Comparison of ENCODE assay signal across 8 mouse cellular contexts in genomic region chr7:46179431-46180275, GRCm38 (mm10). TPM values are rescaled to one million over a fixed set of nuclear protein-coding genes. Genes with fewer than 3 reads are reported as not detected.
DNase-seq lines count a peak whose midpoint lies in the region; ATAC-seq and TF ChIP-seq lines count a peak whose summit lies in the region.

Gene Abcc8, minus strand, starts transcription at chr7:46180033.

- no peaks in the 10 kb centered on the region for H3K9me3 ChIP-seq in lung, postnatal 0 days (ENCODE audit: low read length)
- no peaks in the 10 kb centered on the region for H3K9me3 ChIP-seq in forebrain, embryonic 11.5 days (ENCODE audit: control insufficient read depth, low read length)
- H3K9me3 ChIP-seq in hindbrain, embryonic 12.5 days (replicated peaks): no peaks in the 10 kb centered on the region
- H3K9me3 ChIP-seq in limb, embryonic 12.5 days: no peaks in the 10 kb centered on the region

- H3K4me3 ChIP-seq in lung, postnatal 0 days (ENCODE audit: low read depth, low read length): no peak within 1 kb of the TSS; the same call in 1 of the 2 replicates
- H3K4me3 ChIP-seq in forebrain, embryonic 11.5 days (ENCODE audit: low read depth, low read length): peak within 1 kb of the TSS; percentile 42
- H3K4me3 ChIP-seq in hindbrain, embryonic 12.5 days: peak within 1 kb of the TSS; percentile 41
- peak within 1 kb of the TSS; percentile 45 for H3K4me3 ChIP-seq in limb, embryonic 12.5 days (replicated peaks)

- no peaks in the 10 kb centered on the region for H3K36me3 ChIP-seq in lung, postnatal 0 days (ENCODE audit: insufficient read depth, low read length)
- no peaks in the 10 kb centered on the region for H3K36me3 ChIP-seq in forebrain, embryonic 11.5 days (ENCODE audit: control insufficient read depth, insufficient read depth, low read length)
- no peaks in the 10 kb centered on the region for H3K36me3 ChIP-seq in hindbrain, embryonic 12.5 days
- no peaks in the 10 kb centered on the region for H3K36me3 ChIP-seq in limb, embryonic 12.5 days

- H3K9ac ChIP-seq in lung, postnatal 0 days (replicated peaks; ENCODE audit: low read depth): no peak within 1 kb of the TSS
- peak within 1 kb of the TSS; percentile 29 for H3K9ac ChIP-seq in forebrain, embryonic 11.5 days (ENCODE audit: low read length)
- H3K9ac ChIP-seq in hindbrain, embryonic 12.5 days: peak within 1 kb of the TSS; percentile 54
- H3K9ac ChIP-seq in limb, embryonic 12.5 days (replicated peaks): peak within 1 kb of the TSS; percentile 24; the same call in 1 of the 2 replicates

- no peak for DNase-seq in lung, postnatal 0 days (ENCODE audit: low spot score)
- no peak for DNase-seq in lung, adult 18-20 months
- peak; percentile 59 for DNase-seq in forebrain, embryonic 11.5 days (ENCODE audit: low spot score)
- DNase-seq in right cerebral cortex, postnatal 10 days (ENCODE audit: low spot score in 2 of 2): peak; percentile 76 to 80
- no peak for DNase-seq in urinary bladder, postnatal 36 days (ENCODE audit: low spot score in 2 of 2)
- no peak for DNase-seq in thymus, adult 18-20 months

- no peak for TF ChIP-seq EP300 in lung, postnatal 0 days (IDR thresholded peaks at IDR 0.05)

- no peak within 1 kb of the TSS for H3K27ac ChIP-seq in lung, postnatal 0 days (ENCODE audit: low read length)
- no peak within 1 kb of the TSS for H3K27ac ChIP-seq in forebrain, embryonic 11.5 days (ENCODE audit: low read depth, low read length)
- H3K27ac ChIP-seq in hindbrain, embryonic 12.5 days: no peak within 1 kb of the TSS
- no peak within 1 kb of the TSS for H3K27ac ChIP-seq in limb, embryonic 12.5 days

- no peak for TF ChIP-seq CTCF in lung, postnatal 0 days (IDR thresholded peaks at IDR 0.05)

- 3% methylated on average over 59 of the region's 75 CpGs for WGBS in lung, postnatal 0 days
- under 1% methylated on average over 71 of the region's 75 CpGs for WGBS in forebrain, embryonic 11.5 days
- WGBS in hindbrain, embryonic 12.5 days: 1% methylated on average over 54 of the region's 75 CpGs
- WGBS in limb, embryonic 12.5 days: under 1% methylated on average over 61 of the region's 75 CpGs

- no peaks in the 10 kb centered on the region for H3K4me1 ChIP-seq in lung, postnatal 0 days (ENCODE audit: insufficient read depth, low read depth, low read length)
- 0 out of 2 replicates have a peak, but pooled peaks cover 5% of the 10 kb centered on the region for H3K4me1 ChIP-seq in forebrain, embryonic 11.5 days (replicated peaks; ENCODE audit: control insufficient read depth, insufficient read depth, low read length)
- H3K4me1 ChIP-seq in hindbrain, embryonic 12.5 days: peaks cover 12% of the 10 kb centered on the region; the same call in 1 of the 2 replicates
- peaks cover 9% of the 10 kb centered on the region for H3K4me1 ChIP-seq in limb, embryonic 12.5 days (replicated peaks)

- peak within 1 kb of the TSS; percentile 44 for H3K4me2 ChIP-seq in lung, postnatal 0 days (replicated peaks; ENCODE audit: low read depth, low read length)
- H3K4me2 ChIP-seq in forebrain, embryonic 11.5 days (ENCODE audit: low read depth, low read length, severe bottlenecking): peak within 1 kb of the TSS; percentile 80
- peak within 1 kb of the TSS; percentile 59 for H3K4me2 ChIP-seq in hindbrain, embryonic 12.5 days (replicated peaks)
- peak within 1 kb of the TSS; percentile 88 for H3K4me2 ChIP-seq in limb, embryonic 12.5 days

- H3K27me3 ChIP-seq in lung, postnatal 0 days (replicated peaks; ENCODE audit: insufficient read depth, low read length): peaks cover 33% of the 10 kb centered on the region
- peaks cover 30% of the 10 kb centered on the region for H3K27me3 ChIP-seq in forebrain, embryonic 11.5 days (ENCODE audit: control insufficient read depth, insufficient read depth, low read length)
- H3K27me3 ChIP-seq in hindbrain, embryonic 12.5 days: peaks cover 59% of the 10 kb centered on the region
- H3K27me3 ChIP-seq in limb, embryonic 12.5 days: peaks cover 66% of the 10 kb centered on the region

- no peak for ATAC-seq in lung, postnatal 0 days
- ATAC-seq in forebrain, embryonic 11.5 days (replicated peaks; ENCODE audit: low FRiP score): peak; percentile 42
- no peak; the same call in 1 of the 2 replicates for ATAC-seq in hindbrain, embryonic 12.5 days (ENCODE audit: low FRiP score)
- no peak for ATAC-seq in limb, embryonic 12.5 days (ENCODE audit: insufficient number of reproducible peaks, insufficient read depth, low FRiP score, low TSS enrichment, low read depth)

RNA-seq across cellular contexts. Expression of gene Abcc8, which starts in this region (rescaled TPM):
- 0.92 and 1.1 TPM in 2 replicates for polyA plus RNA-seq in lung, postnatal 0 days (2015; fragmentation: Nextera tagmentation; extraction: Ambion mirVana)
- polyA plus RNA-seq in forebrain, embryonic 11.5 days (2014; fragmentation: Nextera tagmentation; extraction: Ambion mirVana): 0.55 and 0.79 TPM in 2 replicates
- 2.0 and 2.6 TPM in 2 replicates for polyA plus RNA-seq in hindbrain, embryonic 12.5 days (2016; fragmentation: Nextera tagmentation; extraction: Ambion mirVana)
- 0.70 and 1.4 TPM in 2 replicates for polyA plus RNA-seq in limb, embryonic 12.5 days (2016; fragmentation: Nextera tagmentation; extraction: Ambion mirVana)

Comparison
In these comparisons a context has a peak if more than half of its experiments do, and no peak if none do; other contexts are left out.
1. Peak in DNase-seq, ATAC-seq, H3K4me3 ChIP-seq, H3K9ac ChIP-seq and H3K4me2 ChIP-seq in forebrain, embryonic 11.5 days; RNA of the gene not detected or under 1 TPM.
2. DNase-seq: peak in right cerebral cortex, postnatal 10 days (2 of 2); none in lung, postnatal 0 days (single experiment), lung, adult 18-20 months (0 of 2), urinary bladder, postnatal 36 days (0 of 2) and thymus, adult 18-20 months (0 of 2).
3. Peak in every context shown above with its lines, with median percentiles within 50 percentile points of each other: H3K4me2 ChIP-seq.